Mouse (Mus musculus): ENCODE data around the gene Spdya.

DNA sequence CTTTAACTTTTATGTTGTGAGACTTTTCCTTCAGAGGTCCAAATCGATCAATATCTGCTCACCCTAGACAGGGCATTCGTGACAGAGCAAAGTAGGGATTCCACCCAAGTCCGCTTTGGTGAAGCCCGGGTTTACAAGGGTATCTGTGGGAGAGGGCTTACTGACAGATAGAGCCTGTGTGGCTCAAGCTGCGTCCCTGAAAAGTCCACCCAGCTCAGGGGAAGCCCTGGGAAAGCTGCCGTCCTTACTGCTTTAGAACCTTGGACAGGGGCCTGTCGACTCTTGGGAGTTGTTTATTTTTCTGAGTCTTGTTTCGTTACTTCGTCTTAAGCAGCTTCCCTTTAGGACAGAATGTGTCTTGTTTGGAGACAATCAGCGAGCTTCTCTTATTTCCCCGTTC, 1.0 kb downstream of the Spdya start:
- TF ChIP-seq EP300 (IDR thresholded peaks at IDR 0.05; ENCODE audit: low read depth) (no peak), CTCF (IDR thresholded peaks at IDR 0.05; ENCODE audit: low read depth) (no peak)

Measured in heart, postnatal 0 days (tissue).